Mouse (Mus musculus) T-helper 2 cell (primary cell): ENCODE results near the gene Olfr971.
"Not testable (repeated sequence)": the region's sequence is repeated elsewhere in the genome, so short reads cannot be mapped to it uniquely, and the experiment has no call there.

Experiments
- in situ Hi-C: fragments of 300-600 bp; cut with MboI, MseI; formaldehyde crosslinking; loops from one replicate; pipeline ENCODE4 v1.15.1; 2025; ENCODE audit warnings: high pct_unique_total_duplicates

The Olfr971 gene

DNA sequence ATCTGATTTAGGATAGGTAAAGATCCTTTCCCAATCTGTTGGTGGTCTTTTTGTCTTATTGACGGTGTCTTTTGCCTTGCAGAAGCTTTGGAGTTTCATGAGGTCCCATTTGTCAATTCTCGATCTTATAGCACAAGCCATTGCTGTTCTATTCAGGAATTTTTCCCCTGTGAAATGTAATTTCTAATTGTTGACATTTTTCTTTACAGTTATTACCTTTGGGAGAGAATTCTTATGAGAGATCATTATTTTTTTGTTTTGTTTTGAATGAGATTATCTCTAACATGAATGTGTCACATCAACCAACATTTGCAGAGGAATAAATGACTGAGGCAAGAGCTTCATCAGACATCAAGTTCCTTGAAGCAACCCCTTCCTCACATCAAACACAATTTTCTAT is at the start of gene Olfr971:
Gene Olfr971, plus strand, starts transcription at position 301 of the 400 bp plus-strand sequence.
- in situ Hi-C loops = not testable (repeated sequence)

DNA sequence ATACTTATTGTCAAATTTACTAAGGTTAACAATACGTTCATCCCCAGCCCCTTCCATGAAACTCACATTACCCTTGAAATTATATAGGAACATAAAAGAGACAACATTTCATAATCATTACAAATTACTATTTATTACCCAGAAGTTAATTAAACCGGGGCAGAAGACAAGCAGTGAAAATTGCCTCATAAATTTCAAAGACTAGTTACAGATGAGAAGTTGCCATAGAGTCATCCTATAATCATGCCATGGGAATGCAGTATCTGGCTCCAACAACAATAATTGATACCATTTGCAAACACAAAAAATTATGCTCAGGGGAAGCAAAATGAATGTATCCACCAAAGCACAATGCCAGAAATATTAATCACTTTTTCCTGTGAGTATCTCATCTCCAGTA is 46.1 kb upstream of the Olfr971 start, which contains the start of gene Olfr969:
Gene Olfr969, plus strand, starts transcription at position 388 of the 400 bp plus-strand sequence.
- in situ Hi-C loops = loop anchor here (10.0 kb wide), 1 partner anchor 1766 kb away; the partner anchor contains the start of gene Olfr883

DNA sequence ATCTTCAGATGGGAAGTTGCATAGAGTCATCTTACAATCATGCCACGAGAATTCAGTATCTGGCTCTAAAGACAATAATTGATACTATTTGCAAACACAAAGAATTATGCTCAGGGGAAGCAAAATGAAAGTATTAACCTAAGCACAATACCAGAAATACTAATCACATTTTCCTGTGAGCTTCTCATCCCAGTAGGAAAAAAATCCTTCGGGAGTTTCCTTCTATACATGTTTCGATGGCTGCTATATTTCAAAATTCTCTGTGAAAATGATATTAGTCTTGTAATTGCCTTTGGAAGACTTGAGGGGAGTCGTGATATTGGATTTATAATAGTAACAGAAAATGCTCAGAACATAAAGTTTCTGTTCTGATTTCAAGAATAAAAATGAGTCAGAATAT is 28.1 kb upstream of the Olfr971 start, which contains the start of gene Olfr970:
Gene Olfr970, plus strand, starts transcription at position 301 of the 400 bp plus-strand sequence.
- in situ Hi-C loops = no loop called here

DNA sequence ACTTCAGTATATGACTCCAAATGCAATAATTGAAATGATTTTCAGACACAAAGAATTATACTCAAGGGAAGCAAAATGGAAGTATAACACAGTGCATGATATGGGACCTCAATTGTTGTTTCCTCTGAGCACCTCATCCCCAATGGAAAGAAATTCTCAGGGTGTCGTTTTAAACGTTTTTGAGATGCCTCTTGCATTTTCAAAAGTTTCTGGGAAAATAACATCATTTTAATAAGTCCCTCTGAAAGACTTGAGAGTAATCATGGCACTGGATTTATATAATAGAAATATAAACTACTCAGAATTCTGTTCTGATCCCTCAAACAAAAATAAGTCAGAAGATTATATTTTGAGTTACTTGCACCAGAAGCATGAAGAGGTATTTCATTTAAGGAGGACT is 29.4 kb downstream of the Olfr971 start, which contains the start of gene Olfr972:
Gene Olfr972, plus strand, starts transcription at position 301 of the 400 bp plus-strand sequence.
- in situ Hi-C loops = no loop called here

DNA sequence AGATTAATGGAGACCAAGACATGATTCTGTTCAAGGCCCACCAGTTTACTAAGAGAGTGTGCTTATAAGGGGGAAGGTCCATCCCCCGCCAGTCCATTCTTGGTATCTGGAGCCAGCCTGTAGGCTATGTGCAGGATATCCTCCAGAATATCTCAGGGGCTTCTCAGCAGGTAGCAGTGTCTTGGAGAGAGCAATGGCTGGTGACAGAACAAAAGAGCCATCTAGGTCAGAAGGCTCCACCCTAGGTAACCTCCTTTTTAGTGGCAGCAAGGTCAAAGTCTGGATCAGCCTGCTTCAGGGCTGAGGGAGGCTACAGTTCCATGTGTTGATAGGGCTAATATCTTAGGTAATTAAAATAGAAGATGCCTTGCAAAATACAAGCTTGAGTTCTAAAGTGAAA is 35.3 kb downstream of the Olfr971 start:
- in situ Hi-C loops = not testable (repeated sequence)

DNA sequence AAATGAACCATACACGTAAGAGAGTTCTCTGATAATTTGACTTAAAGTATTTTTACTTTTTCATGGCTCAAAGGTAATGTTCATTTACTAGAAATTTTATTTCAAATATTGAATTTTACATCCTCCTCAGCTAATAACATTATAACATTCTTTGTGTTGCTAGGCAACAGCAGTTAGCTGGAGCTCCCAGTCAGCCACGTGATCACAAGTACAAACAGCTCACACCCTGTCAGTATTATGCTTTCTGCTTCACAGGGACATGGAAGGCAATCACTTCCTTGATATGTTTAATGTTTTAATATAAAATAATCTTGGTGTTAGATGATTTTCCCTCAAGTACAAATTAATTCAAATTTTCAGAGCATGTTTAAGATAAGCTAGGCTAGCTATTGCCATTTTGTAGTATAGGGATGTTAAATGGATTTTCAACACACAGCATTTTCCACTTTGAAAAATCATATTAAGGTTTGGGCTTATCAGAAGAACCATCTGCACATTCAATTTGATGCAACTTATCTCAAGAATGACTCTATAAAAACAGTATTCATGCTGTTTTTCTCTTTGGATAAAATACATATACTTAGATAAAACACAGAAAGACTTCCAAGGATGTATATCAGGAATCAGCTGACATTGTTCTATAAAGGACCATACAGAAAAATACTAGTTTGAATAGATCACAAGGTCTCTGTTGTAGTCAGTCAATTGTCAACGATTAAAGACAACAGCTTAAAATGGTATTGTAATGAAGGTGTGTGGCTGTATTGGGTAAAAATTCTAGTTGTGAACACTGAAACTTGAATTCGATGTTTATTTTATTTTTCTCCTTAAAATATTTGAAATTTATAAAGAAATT is 41.1 kb downstream of the Olfr971 start:
- in situ Hi-C loops = not testable (repeated sequence)
